Mouse (Mus musculus) activated CD4-positive, CD25-positive, alpha-beta regulatory T cell, adult 9 weeks (primary cell): ENCODE data around the gene Olfr1436. TPM values are rescaled to one million over a fixed set of nuclear protein-coding genes. Genes with fewer than 3 reads are reported as not detected.

Source experiments
- polyA plus RNA-seq: library from polyadenylated mRNA; unstranded; fragments of 100-300 nt; shearing (Covaris generic); gene quantifications from one replicate; pipeline ENCODE4 v1.2.1, GENCODE M21; 2017

The Olfr1436 gene
- polyA plus RNA-seq, result not detected

GRCm38 (mm10) chr19:12299030-12299429 lies at the start of gene Olfr1436:
Olfr1436 (minus strand) TSS chr19:12299130.

GRCm38 (mm10) chr19:12335810-12336209 lies 36.9 kb upstream of the Olfr1436 start, which contains the start of gene Olfr1438-ps1:
Olfr1438-ps1 (minus strand) TSS chr19:12335910.

GRCm38 (mm10) chr19:12325001-12325400 lies 26.1 kb upstream of the Olfr1436 start, which contains the start of gene Olfr1437:
Olfr1437 (minus strand) TSS chr19:12325101.

DNA sequence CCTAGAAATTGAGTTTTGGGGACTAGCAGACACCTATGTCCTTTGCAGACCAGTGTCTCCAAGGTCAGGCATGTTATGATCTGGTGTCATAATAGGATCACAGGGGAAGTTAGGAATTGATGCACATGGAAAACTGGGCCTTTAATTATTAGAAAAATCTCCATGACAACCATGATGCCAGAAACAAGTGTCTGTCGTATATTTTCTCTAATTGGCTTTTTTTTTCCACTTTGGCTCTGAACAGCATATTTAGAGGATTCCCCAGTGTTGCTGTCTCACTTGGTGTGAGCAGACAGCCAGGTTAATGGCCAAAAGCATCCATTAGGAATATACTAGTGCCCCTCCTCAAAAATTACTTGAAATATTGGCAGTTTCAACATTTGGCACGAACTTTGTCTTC lies 19.4 kb downstream of the Olfr1436 start, which contains the start of gene Olfr1434:
TSS of gene Olfr1434 (plus strand) at position 301 of the 400 bp plus-strand sequence.

DNA sequence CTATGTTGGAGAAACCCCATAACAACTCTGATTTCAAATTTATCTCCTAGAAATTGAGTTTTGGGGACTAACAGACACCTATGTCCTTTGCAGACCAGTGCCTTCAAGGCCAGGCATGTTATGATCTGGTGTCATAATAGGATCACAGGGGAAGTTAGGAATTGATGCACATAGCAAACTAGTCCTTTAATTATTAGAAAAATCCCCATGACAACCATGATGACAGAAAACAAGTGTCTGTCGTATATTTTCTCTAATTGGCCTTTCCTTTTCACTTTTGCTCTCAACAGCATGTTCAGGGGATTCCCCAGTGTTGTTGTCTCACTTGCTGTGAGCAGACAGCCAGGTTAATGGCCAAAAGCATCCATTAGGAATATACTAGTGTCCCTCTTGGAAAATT lies 38.2 kb downstream of the Olfr1436 start, which contains the start of gene Olfr235:
TSS of gene Olfr235 (plus strand) at position 301 of the 400 bp plus-strand sequence.

Other genes with a start within 250 kb of the Olfr1436 start
- not detected for gene Olfr1424, start 236.4 kb downstream of the Olfr1436 start, polyA plus RNA-seq
- gene Olfr1425, start 221.4 kb downstream of the Olfr1436 start, polyA plus RNA-seq, result not detected
- not detected for gene Olfr1426, start 207.1 kb downstream of the Olfr1436 start, polyA plus RNA-seq
- gene Olfr1427, start 195.8 kb downstream of the Olfr1436 start, polyA plus RNA-seq, result not detected
- not detected for gene Olfr1428, start 183.2 kb downstream of the Olfr1436 start, polyA plus RNA-seq
- not detected for gene Olfr76, start 175.9 kb downstream of the Olfr1436 start, polyA plus RNA-seq
- gene Olfr1555-ps1, start 129.0 kb downstream of the Olfr1436 start, polyA plus RNA-seq, result 0.22 TPM
- gene Olfr1431, start 98.5 kb downstream of the Olfr1436 start, polyA plus RNA-seq, result not detected
- gene Olfr1432, start 66.5 kb downstream of the Olfr1436 start, polyA plus RNA-seq, result not detected
- gene Olfr262, start 57.5 kb downstream of the Olfr1436 start, polyA plus RNA-seq, result not detected
- gene Olfr235, start 38.1 kb downstream of the Olfr1436 start, polyA plus RNA-seq, result not detected
- not detected for gene Olfr1434, start 19.3 kb downstream of the Olfr1436 start, polyA plus RNA-seq
- gene Olfr1437, start 26.0 kb upstream of the Olfr1436 start, polyA plus RNA-seq, result not detected
- gene Olfr1438-ps1, start 36.8 kb upstream of the Olfr1436 start, polyA plus RNA-seq, result not detected
- gene Olfr1440, start 88.1 kb upstream of the Olfr1436 start, polyA plus RNA-seq, result not detected
- not detected for gene Olfr1441, start 118.3 kb upstream of the Olfr1436 start, polyA plus RNA-seq
- gene Pfpl, start 128.8 kb upstream of the Olfr1436 start, polyA plus RNA-seq, result not detected
- gene Mpeg1, start 161.6 kb upstream of the Olfr1436 start, polyA plus RNA-seq, result 1.3 TPM
- gene Dtx4, start 202.3 kb upstream of the Olfr1436 start, polyA plus RNA-seq, result 5.6 TPM
- 60.7 TPM for gene Fam111a, start 246.6 kb upstream of the Olfr1436 start, polyA plus RNA-seq